Mouse (Mus musculus): Measurements from ENCODE around the gene Olfr145.

GRCm38 (mm10) chr9:37924194-37924593 is 27.7 kb downstream of the Olfr145 start:
- no peak for TF ChIP-seq EP300 (IDR thresholded peaks at IDR 0.05; ENCODE audit: low read depth)
- no peak for TF ChIP-seq CTCF (IDR thresholded peaks at IDR 0.05; ENCODE audit: low read depth)

All from heart, postnatal 0 days (tissue).